Mouse (Mus musculus) lung, embryonic 14.5 days (tissue): ENCODE results near the gene Trabd2b. TPM values are rescaled to one million over a fixed set of nuclear protein-coding genes. Genes with fewer than 3 reads are reported as not detected.
A peak's percentile ranks its signal among the peaks of the same experiment; 100 is the strongest.

Experiments
- ATAC-seq: fragments of 200-750 bp; cut with Nextera tagmentation; 2 replicates; pipeline ENCODE4 v1.8.0; 2017; ENCODE audit warnings: mild to moderate bottlenecking, moderate TSS enrichment, moderate library complexity; ENCODE audit not compliant: insufficient read depth
- DNase-seq: peaks from one replicate; pipeline ENCODE4 v3.0.0-alpha.2; 2015
- H3K27ac ChIP-seq: fragments of 300-500 bp; sonication (generic); 2 replicates; pipeline ENCODE4 v1.5.1; 2014; ENCODE audit warnings: low read depth, mild to moderate bottlenecking, moderate library complexity
- H3K27me3 ChIP-seq: fragments of 300-500 bp; sonication (generic); 2 replicates; pipeline ENCODE4 v1.6.1; 2014; ENCODE audit warnings: low read length, control low read depth; ENCODE audit not compliant: insufficient read depth
- H3K36me3 ChIP-seq: fragments of 300-500 bp; sonication (generic); 2 replicates; pipeline ENCODE4 v1.6.1; 2014; ENCODE audit warnings: control low read depth; ENCODE audit not compliant: insufficient read depth
- H3K4me1 ChIP-seq: fragments of 300-500 bp; sonication (generic); 2 replicates; pipeline ENCODE4 v1.6.1; 2014; ENCODE audit warnings: antibody characterized with exemption, control low read depth; ENCODE audit not compliant: insufficient read depth
- H3K4me2 ChIP-seq: fragments of 300-500 bp; sonication (generic); 2 replicates; pipeline ENCODE4 v1.6.1; 2014; ENCODE audit warnings: mild to moderate bottlenecking
- H3K4me3 ChIP-seq: fragments of 300-500 bp; sonication (generic); 2 replicates; pipeline ENCODE4 v1.5.1; 2014; ENCODE audit warnings: low read depth, low read length
- H3K9ac ChIP-seq: fragments of 300-500 bp; sonication (generic); 2 replicates; pipeline ENCODE4 v1.6.1; 2014
- H3K9me3 ChIP-seq: fragments of 300-500 bp; sonication (generic); 2 replicates; pipeline ENCODE4 v1.6.1; 2016; ENCODE audit warnings: low read depth, low read length, control low read depth
- CTCF ChIP-seq: IDR thresholded peaks from 2 replicates; pipeline ENCODE4 v1.5.1; 2016; ENCODE audit warnings: antibody characterized with exemption, low read depth
- WGBS: fragments of 180-500 bp; shearing (Covaris S2); extraction: QIAGEN DNeasy Blood & Tissue Kit; methylation state at CpG from one replicate; pipeline ENCODE4 v1.1.7; 2014; 5-methylcytosine and 5-hydroxymethylcytosine counted together
- polyA plus RNA-seq: library from polyadenylated mRNA; unstranded; fragments of >200 nt; fragmentation: Nextera tagmentation; extraction: Ambion mirVana; gene quantifications from 2 replicates; pipeline ENCODE4 v1.2.1, GENCODE M21; 2014

The Trabd2b gene
- polyA plus RNA-seq, 1 experiment from 2014 or later, result 4.6 TPM

DNA sequence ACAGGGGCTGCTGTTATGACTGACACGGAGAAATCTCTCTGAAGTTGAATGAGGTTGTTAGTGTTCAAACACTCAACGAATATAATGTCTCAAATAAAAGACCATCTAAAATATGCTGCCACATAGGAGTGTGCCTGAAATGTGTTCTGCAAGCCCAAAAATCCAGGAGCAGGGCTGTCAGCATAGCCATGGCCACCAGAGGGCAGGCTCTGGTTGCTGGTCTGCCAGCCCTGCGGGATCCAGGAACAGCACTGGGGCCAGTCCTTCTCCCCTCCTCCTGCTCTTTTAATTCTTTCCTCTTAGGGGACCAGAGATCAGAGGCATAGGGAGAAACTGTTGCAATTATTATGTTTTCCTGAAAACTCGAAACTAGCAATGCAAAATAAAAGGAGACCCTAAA lies 241.2 kb downstream of the Trabd2b start:
- TF ChIP-seq CTCF, result peak; percentile 94
- no peak overlapping the region for H3K27ac ChIP-seq
- ATAC-seq (peak; percentile 28; the same call in 1 of the 2 replicates), DNase-seq (peak; percentile 89)
- WGBS, result 6% methylated on average over 4 of the region's 4 CpGs
- no peaks in the 10 kb centered on the region for H3K36me3 ChIP-seq
- H3K9me3 ChIP-seq, result no peaks in the 10 kb centered on the region
- no peak overlapping the region for H3K4me2 ChIP-seq
- 0 out of 2 replicates have a peak, but pooled peaks cover 6% of the 10 kb centered on the region for H3K4me1 ChIP-seq
- H3K4me3 ChIP-seq, result no peak overlapping the region
- peaks cover 19% of the 10 kb centered on the region; the same call in 1 of the 2 replicates for H3K27me3 ChIP-seq
- no peak overlapping the region for H3K9ac ChIP-seq

DNA sequence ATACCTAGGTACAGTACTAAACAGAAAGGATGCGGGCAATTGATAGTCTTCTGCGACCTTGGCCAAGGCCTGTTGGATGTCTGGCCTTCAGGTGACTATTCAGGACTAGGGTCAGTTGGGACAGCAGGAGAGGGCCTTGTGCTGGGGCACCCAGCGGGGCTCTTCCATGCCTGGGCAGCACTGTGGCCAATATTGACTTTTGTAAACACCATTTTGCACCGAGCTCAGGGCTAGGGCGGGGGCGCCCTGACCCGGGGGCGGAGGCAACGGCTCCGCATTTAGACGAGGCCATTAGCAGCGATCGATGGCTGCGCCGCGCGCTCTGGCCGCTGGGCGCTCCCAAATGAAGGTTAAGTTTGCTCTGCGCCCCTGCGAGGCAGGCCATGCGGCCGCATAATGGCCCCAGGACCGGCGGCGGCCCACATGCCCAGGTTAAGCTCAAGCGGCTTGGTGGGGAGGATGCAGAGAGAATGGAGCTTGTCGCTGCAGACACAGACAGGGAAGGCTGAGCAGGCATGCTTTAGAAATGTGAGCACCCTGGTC lies 242.1 kb downstream of the Trabd2b start:
- Histone ChIP-seq H3K4me2 (peak overlapping the region; percentile 27), H3K36me3 (no peaks in the 10 kb centered on the region), H3K27me3 (peaks cover 18% of the 10 kb centered on the region; the same call in 1 of the 2 replicates), H3K9me3 (no peaks in the 10 kb centered on the region), H3K4me1 (0 out of 2 replicates have a peak, but pooled peaks cover 4% of the 10 kb centered on the region), H3K4me3 (no peak overlapping the region), H3K9ac (no peak overlapping the region), H3K27ac (no peak overlapping the region)
- TF ChIP-seq CTCF, result peak; percentile 47
- ATAC-seq, result peak; percentile 39; the same call in 1 of the 2 replicates
- DNase-seq, result peak; percentile 63
- WGBS, result 10% methylated on average over 28 of the region's 28 CpGs

DNA sequence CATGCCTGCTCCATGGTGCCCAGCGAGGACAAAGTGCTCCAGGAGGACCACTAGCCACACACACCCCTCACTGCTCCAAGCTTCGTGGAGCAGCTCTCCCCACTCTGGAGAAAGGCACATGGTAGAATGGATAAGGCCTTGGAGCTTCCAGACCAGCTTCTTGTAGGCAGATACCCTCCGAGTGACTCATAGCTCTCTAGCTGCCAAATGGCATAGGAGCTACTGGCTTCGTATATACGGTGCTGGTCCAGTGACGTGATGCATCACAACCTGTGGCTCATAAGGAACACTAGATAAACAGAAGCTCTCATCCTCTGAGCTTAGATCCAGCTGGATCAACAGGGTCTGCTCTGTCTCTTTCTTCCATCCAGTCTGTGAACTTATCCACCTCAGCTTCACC lies 244.0 kb downstream of the Trabd2b start:
- no peaks in the 10 kb centered on the region for H3K9me3 ChIP-seq
- no peak overlapping the region for H3K27ac ChIP-seq
- H3K27me3 ChIP-seq, result peaks cover 15% of the 10 kb centered on the region; the same call in 1 of the 2 replicates
- ATAC-seq (no peak), DNase-seq (no peak)
- H3K36me3 ChIP-seq, result no peaks in the 10 kb centered on the region
- H3K9ac ChIP-seq, result no peak overlapping the region
- no peaks in the 10 kb centered on the region for H3K4me1 ChIP-seq
- no peak overlapping the region for H3K4me3 ChIP-seq
- H3K4me2 ChIP-seq, result no peak overlapping the region
- WGBS, result 56% methylated on average over 6 of the region's 6 CpGs
- TF ChIP-seq CTCF, result no peak

DNA sequence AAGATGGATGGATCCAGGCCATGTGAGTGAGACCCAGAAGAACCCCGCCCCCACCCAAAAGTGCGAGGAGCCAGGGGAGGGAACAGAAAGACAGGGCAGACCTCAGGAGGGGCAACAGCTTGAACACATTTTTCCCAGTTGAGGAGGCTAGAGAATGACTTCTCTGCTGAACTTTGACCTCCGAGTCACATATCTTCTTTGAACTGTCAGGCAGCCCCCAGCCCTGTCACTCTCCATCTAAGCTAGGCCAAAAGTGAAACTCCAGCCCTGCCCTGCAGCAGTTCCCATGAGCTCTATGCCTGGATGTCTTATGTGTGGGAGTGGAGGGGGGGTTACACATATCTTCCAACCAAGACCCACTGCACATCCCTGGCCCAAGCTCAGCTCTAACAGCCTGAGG lies 244.5 kb downstream of the Trabd2b start:
- ATAC-seq, result peak; percentile 33; the same call in 1 of the 2 replicates
- DNase-seq, result peak; percentile 51
- Histone ChIP-seq H3K4me1 (no peaks in the 10 kb centered on the region), H3K27ac (no peak overlapping the region), H3K9me3 (no peaks in the 10 kb centered on the region), H3K4me2 (no peak overlapping the region), H3K36me3 (no peaks in the 10 kb centered on the region), H3K4me3 (no peak overlapping the region), H3K9ac (no peak overlapping the region), H3K27me3 (peaks cover 15% of the 10 kb centered on the region; the same call in 1 of the 2 replicates)
- TF ChIP-seq CTCF, result no peak
- 24% methylated on average over 3 of the region's 3 CpGs for WGBS

DNA sequence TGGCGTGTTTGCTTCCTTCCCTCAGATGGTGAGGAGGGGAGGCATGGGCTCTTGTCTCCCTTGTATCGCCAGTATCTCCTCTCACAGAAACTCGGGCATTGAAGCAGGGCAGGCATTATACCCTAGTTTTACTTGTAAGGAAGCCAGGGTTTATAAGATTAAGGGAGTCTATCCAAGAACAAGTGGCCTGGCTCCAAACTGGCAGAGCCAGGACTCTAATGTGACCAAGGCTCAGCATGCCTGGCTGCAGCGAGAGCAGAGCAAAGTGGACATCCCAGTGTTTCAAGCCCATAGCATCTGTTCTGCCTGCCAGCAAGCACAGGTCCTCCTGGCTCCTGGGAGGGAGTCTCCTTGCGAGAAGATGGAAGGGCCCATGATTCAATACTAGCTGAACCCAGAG lies 245.1 kb downstream of the Trabd2b start:
- no peak for TF ChIP-seq CTCF
- 57% methylated on average over 5 of the region's 5 CpGs for WGBS
- Histone ChIP-seq H3K27ac (no peak overlapping the region), H3K9ac (no peak overlapping the region), H3K4me1 (no peaks in the 10 kb centered on the region), H3K36me3 (no peaks in the 10 kb centered on the region), H3K4me2 (no peak overlapping the region), H3K27me3 (peaks cover 15% of the 10 kb centered on the region; the same call in 1 of the 2 replicates), H3K4me3 (no peak overlapping the region), H3K9me3 (no peaks in the 10 kb centered on the region)
- no peak for DNase-seq
- no peak for ATAC-seq

DNA sequence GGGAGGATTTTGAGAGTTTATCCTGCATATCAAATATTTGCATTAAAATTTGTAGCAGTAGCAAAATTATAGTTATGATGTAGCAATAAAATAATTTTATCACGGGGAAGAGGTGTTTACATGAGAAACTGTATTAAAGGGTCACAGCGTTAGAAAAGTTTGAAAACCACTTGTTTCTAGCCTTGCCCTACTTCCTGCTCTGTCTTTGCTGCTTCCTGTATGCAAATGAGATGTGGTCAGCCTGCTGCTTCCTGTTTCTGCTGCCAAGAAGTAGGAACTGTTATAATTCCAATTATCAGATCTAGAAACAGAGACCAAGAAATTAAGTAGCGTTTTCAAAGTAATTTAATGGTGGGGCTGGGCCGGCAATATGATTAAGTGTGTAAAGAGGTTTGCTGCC lies 245.9 kb downstream of the Trabd2b start:
- Histone ChIP-seq H3K27me3 (peaks cover 15% of the 10 kb centered on the region; the same call in 1 of the 2 replicates), H3K4me1 (no peaks in the 10 kb centered on the region), H3K4me2 (no peak overlapping the region), H3K36me3 (no peaks in the 10 kb centered on the region), H3K9ac (no peak overlapping the region), H3K27ac (no peak overlapping the region), H3K4me3 (no peak overlapping the region), H3K9me3 (no peaks in the 10 kb centered on the region)
- DNase-seq, result no peak
- ATAC-seq, result no peak
- no peak for TF ChIP-seq CTCF
- WGBS, result 72% methylated on average over 4 of the region's 4 CpGs

DNA sequence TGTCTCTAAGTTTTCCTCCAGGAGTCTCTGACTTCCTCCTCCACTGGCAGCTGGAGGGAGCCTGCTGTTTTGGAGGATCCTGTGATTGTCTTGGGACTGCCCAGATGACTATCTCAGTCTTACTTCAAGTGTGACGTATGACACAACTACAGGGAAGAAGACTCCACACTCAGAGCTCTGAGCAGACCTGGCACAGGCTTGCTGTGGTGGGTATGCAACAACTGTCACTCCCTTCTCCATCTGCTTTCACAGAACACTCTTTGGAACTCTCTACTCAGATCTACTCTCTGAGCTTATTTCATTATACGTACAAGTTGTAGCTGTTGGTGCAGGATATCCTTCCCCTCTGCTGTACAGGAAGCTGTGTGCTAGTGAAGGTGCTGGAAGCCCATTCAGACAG lies 251.4 kb downstream of the Trabd2b start:
- no peak for ATAC-seq
- 64% methylated on average over 2 of the region's 2 CpGs for WGBS
- H3K36me3 ChIP-seq, result no peaks in the 10 kb centered on the region
- TF ChIP-seq CTCF, result no peak
- no peak overlapping the region for H3K9ac ChIP-seq
- no peak overlapping the region for H3K4me2 ChIP-seq
- no peaks in the 10 kb centered on the region for H3K27me3 ChIP-seq
- no peaks in the 10 kb centered on the region for H3K9me3 ChIP-seq
- no peaks in the 10 kb centered on the region for H3K4me1 ChIP-seq
- no peak overlapping the region for H3K4me3 ChIP-seq
- DNase-seq, result no peak
- H3K27ac ChIP-seq, result no peak overlapping the region
